Mouse (Mus musculus) 3134 (cell line): ENCODE data around the gene Arcn1.

Source experiments
- DNase-seq: peaks from one replicate; pipeline ENCODE4 v3.0.0-alpha.2; 2011; ENCODE audit warnings: low spot score; ENCODE audit not compliant: insufficient read length; ENCODE audit errors: extremely low read depth

The Arcn1 gene

DNA sequence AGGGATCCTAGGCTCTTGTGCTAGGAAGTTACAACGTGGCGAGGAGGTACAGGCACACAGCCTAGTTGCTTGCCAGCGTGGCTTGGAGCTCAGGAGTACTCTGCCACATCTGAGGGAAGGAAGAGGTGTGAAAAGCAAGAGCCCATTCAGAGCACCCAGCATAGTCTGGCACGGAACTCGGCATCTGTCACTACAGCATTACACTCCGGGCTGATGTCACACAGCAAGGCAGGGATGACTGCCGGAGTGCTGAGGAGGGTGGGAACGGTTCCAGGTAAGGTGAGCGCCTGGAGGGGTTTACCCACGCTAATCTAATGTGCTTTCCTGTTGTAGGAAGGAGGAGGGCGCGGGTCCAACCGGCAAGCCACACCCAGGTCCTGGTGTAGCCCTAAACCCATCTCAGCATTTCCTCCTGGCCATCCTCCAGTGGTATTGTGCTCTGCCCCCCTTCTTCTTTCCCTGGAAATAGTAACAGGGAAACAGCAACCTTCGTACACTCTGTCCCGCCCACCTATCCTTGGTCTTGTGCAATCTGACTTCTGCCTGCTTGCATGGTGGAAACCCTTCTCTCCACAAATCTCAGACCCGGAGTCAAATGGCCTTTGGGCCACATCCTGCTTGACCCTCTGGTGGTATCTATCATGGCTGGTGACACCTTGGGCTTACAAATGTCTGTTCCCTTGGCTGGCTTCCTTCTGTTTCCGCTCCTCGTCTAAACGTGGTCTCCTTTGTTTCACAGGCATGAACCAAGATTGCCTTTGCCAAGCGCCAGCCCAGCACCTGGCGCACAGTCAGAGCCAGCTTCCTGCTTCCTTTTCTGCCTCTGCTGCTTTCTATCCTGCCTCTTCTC, 75.7 kb downstream of the Arcn1 start:
- DNase-seq: no peak
